Mouse (Mus musculus) stomach, embryonic 14.5 days (tissue): ENCODE measurements around the gene Gstm7. TPM values are rescaled to one million over a fixed set of nuclear protein-coding genes. Genes with fewer than 3 reads are reported as not detected.
"Not testable (repeated sequence)": the region's sequence is repeated elsewhere in the genome, so short reads cannot be mapped to it uniquely, and the experiment has no call there.

Source experiments
- ATAC-seq: fragments of 200-750 bp; cut with Nextera tagmentation; 2 replicates; pipeline ENCODE4 v1.8.0; 2017; ENCODE audit warnings: low read depth, moderate TSS enrichment; ENCODE audit not compliant: insufficient number of reproducible peaks, insufficient read depth, low FRiP score
- H3K27ac ChIP-seq: fragments of 300-500 bp; sonication (generic); 2 replicates; pipeline ENCODE4 v1.5.1; 2014; ENCODE audit warnings: mild to moderate bottlenecking, low read length, moderate library complexity, mixed read lengths
- H3K27me3 ChIP-seq: fragments of 300-500 bp; sonication (generic); 2 replicates; pipeline ENCODE4 v1.6.1; 2014; ENCODE audit warnings: low read length, control low read depth, mixed read lengths; ENCODE audit not compliant: control insufficient read depth, insufficient read depth
- H3K36me3 ChIP-seq: fragments of 300-500 bp; sonication (generic); 2 replicates; pipeline ENCODE4 v1.6.1; 2014; ENCODE audit warnings: mild to moderate bottlenecking, control low read depth, low read length, moderate library complexity, mixed read lengths; ENCODE audit not compliant: control insufficient read depth, insufficient read depth
- H3K4me1 ChIP-seq: fragments of 300-500 bp; sonication (generic); 2 replicates; pipeline ENCODE4 v1.6.1; 2014; ENCODE audit warnings: low read length, control low read depth, mixed read lengths; ENCODE audit not compliant: control insufficient read depth, insufficient read depth
- H3K4me2 ChIP-seq: fragments of 300-500 bp; sonication (generic); replicated peaks from 2 replicates; pipeline ENCODE4 v1.6.1; 2014; ENCODE audit warnings: low read depth, low read length, control low read depth
- H3K4me3 ChIP-seq: fragments of 300-500 bp; sonication (generic); 2 replicates; pipeline ENCODE4 v1.5.1; 2014; ENCODE audit warnings: low read depth, low read length, control low read depth
- H3K9ac ChIP-seq: fragments of 300-500 bp; sonication (generic); replicated peaks from 2 replicates; pipeline ENCODE4 v1.6.1; 2014; ENCODE audit warnings: low read depth, mild to moderate bottlenecking, control low read depth, low read length, moderate library complexity, mixed read lengths
- H3K9me3 ChIP-seq: fragments of 300-500 bp; sonication (generic); 2 replicates; pipeline ENCODE4 v1.6.1; 2016; ENCODE audit warnings: low read depth, low read length, control low read depth; ENCODE audit not compliant: control insufficient read depth
- WGBS: fragments of 180-500 bp; shearing (Covaris S2); extraction: QIAGEN DNeasy Blood & Tissue Kit; methylation state at CpG from one replicate; pipeline ENCODE4 v1.1.7; 2014; 5-methylcytosine and 5-hydroxymethylcytosine counted together
- polyA plus RNA-seq: library from polyadenylated mRNA; unstranded; fragments of >200 nt; fragmentation: Nextera tagmentation; extraction: Ambion mirVana; gene quantifications from 2 replicates; pipeline ENCODE4 v1.2.1, GENCODE M21; 2014

The Gstm7 gene
- 19.6 and 21.0 TPM in 2 replicates for polyA plus RNA-seq

DNA sequence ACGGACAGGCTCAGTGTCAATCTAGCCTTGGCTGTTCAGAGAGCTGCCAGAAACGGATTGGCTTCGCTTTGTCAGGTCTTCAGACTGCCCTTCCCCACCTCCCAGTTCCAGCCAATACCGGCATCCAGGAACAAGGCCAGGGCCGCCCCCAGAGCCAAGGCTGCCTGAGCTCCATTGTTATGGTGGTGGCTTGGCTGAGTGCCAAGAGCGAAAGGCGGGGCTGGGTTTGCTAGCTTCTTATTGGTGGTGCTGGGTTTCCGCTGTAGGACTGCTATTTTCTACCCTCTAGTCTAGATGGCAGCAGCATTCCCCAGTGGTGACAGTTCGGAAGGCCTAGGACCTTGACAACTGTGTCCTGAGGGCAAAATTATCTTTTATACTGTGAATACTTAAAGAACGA is at the start of gene Gstm7:
Gene Gstm7 (minus strand): TSS at position 148 of the 400 bp plus-strand sequence.
- Histone ChIP-seq H3K27me3 (no peaks in the 10 kb centered on the region), H3K4me2 (peak within 1 kb of the TSS; percentile 36), H3K4me3 (peak within 1 kb of the TSS; percentile 17), H3K4me1 (no peaks in the 10 kb centered on the region), H3K9ac (no peak within 1 kb of the TSS), H3K27ac (peak within 1 kb of the TSS; percentile 66; the same call in 1 of the 2 replicates), H3K9me3 (no peaks in the 10 kb centered on the region), H3K36me3 (no peaks in the 10 kb centered on the region)
- WGBS: 4% methylated on average over 10 of the region's 10 CpGs
- peak; percentile 96 for ATAC-seq

DNA sequence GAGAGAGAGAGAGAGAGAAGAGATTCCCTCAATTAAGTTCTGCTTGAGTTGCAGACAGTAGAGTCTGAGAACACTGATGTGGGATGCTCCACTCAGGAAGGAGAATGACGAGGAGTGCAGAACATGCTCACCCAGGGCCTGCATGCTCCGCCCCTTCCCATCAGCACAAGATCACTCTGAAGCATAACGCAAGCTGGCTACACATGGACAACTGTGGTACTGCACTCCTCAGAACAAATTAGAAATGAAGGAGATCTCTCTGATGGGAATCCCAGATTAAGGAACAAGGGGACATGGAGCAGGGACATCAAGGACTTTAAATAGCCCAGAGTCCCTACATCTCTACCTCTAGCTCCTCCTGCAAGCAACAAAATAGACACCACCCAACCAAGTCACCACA is 49.6 kb upstream of the Gstm7 start:
- 70% methylated on average over 3 of the region's 3 CpGs for WGBS
- H3K27me3 ChIP-seq: no peaks in the 10 kb centered on the region

GRCm38 (mm10) chr3:107977691-107978090 is 46.1 kb upstream of the Gstm7 start:
- Histone ChIP-seq H3K4me1 (no peaks in the 10 kb centered on the region), H3K9me3 (no peaks in the 10 kb centered on the region), H3K27me3 (no peaks in the 10 kb centered on the region), H3K9ac (no peak overlapping the region), H3K4me2 (no peak overlapping the region), H3K36me3 (no peaks in the 10 kb centered on the region), H3K4me3 (no peak overlapping the region), H3K27ac (no peak overlapping the region)
- ATAC-seq: 0 out of 2 replicates have a peak, but pooled peaks have one; percentile 23
- WGBS: 60% methylated on average over 3 of the region's 3 CpGs

More for the DNA sequence above, 49.6 kb upstream of the Gstm7 start:
- no peaks in the 10 kb centered on the region for H3K9me3 ChIP-seq
- H3K4me1 ChIP-seq: peaks cover 10% of the 10 kb centered on the region
- H3K9ac ChIP-seq: no peak overlapping the region
- H3K4me2 ChIP-seq: no peak overlapping the region
- no peaks in the 10 kb centered on the region for H3K36me3 ChIP-seq
- no peak for ATAC-seq
- no peak overlapping the region for H3K4me3 ChIP-seq
- no peak overlapping the region for H3K27ac ChIP-seq

DNA sequence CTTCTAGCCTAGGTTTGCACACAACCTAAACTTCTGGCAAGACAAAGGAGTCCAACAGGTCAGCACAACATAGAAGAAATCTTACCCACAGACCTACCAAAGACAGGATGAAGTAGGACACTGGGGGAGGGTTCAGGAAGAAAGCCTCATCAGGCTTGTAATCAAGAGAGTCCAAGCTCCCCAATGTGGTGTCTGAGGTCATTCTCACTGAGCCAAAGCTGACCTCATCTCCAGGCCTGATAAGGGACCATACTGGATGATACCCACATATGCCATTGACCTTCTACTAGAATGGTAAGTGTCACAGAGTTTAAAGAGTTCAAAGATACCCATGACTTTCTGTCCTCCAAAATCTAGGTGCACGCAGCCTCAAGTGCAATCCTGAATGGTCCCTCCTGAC is 42.6 kb upstream of the Gstm7 start:
- Histone ChIP-seq H3K4me3 (no peak overlapping the region), H3K9ac (no peak overlapping the region), H3K36me3 (no peaks in the 10 kb centered on the region), H3K9me3 (no peaks in the 10 kb centered on the region), H3K4me1 (0 out of 2 replicates have a peak, but pooled peaks cover 3% of the 10 kb centered on the region), H3K27ac (no peak overlapping the region), H3K4me2 (no peak overlapping the region), H3K27me3 (no peaks in the 10 kb centered on the region)
- ATAC-seq: no peak
- WGBS: 94% methylated on average over 1 of the region's 1 CpGs

DNA sequence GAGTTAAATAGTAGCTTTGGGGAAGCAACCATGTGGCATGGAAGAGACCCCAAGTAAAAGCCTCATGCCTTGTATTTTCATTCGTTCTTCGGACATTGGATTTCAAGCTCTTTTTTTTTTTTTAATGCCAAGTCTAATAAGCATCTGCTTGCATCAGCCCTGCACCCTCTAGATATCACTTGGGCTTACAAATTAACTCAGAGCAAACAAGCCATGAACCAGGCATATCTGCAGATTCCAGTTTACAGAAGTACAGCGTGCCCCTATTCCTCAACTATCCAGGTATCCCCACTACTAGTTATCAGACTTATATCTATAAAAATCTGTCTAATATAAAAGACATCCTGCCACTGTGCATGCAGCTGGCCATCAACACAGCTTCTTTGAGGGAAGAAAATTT is 40.5 kb upstream of the Gstm7 start:
- H3K27me3 ChIP-seq: no peaks in the 10 kb centered on the region
- no peaks in the 10 kb centered on the region for H3K9me3 ChIP-seq
- 73% methylated on average over 3 of the region's 3 CpGs for WGBS
- no peak overlapping the region for H3K4me2 ChIP-seq
- H3K36me3 ChIP-seq: no peaks in the 10 kb centered on the region
- no peak overlapping the region for H3K4me3 ChIP-seq
- ATAC-seq: no peak
- H3K4me1 ChIP-seq: 0 out of 2 replicates have a peak, but pooled peaks cover 3% of the 10 kb centered on the region
- H3K9ac ChIP-seq: no peak overlapping the region
- H3K27ac ChIP-seq: no peak overlapping the region

GRCm38 (mm10) chr3:107971101-107971500 is 39.5 kb upstream of the Gstm7 start:
- H3K4me1 ChIP-seq, H3K9ac ChIP-seq, H3K4me2 ChIP-seq, H3K4me3 ChIP-seq, H3K27me3 ChIP-seq, H3K27ac ChIP-seq, H3K9me3 ChIP-seq, H3K36me3 ChIP-seq, ATAC-seq: not testable (repeated sequence)
- 60% methylated on average over 3 of the region's 3 CpGs for WGBS

- Histone ChIP-seq H3K27ac (no peak within 1 kb of the TSS), H3K9me3 (no peaks in the 10 kb centered on the region), H3K4me1 (0 out of 2 replicates have a peak, but pooled peaks cover 3% of the 10 kb centered on the region), H3K9ac (no peak within 1 kb of the TSS), H3K4me3 (no peak within 1 kb of the TSS), H3K36me3 (no peaks in the 10 kb centered on the region), H3K27me3 (no peaks in the 10 kb centered on the region), H3K4me2 (no peak within 1 kb of the TSS)
- WGBS: 46% methylated on average over 13 of the region's 13 CpGs
- peak; percentile 63 for ATAC-seq
These were observed 37.2 kb upstream of the Gstm7 start, which contains the start of gene Gstm3 for GRCm38 (mm10) chr3:107968724-107969395. Gene Gstm3, minus strand, starts transcription at chr3:107969283.

- H3K27ac ChIP-seq: no peak overlapping the region
- H3K4me3 ChIP-seq: no peak overlapping the region
- no peaks in the 10 kb centered on the region for H3K27me3 ChIP-seq
- no peak for ATAC-seq
- H3K4me2 ChIP-seq: no peak overlapping the region
- H3K9me3 ChIP-seq: no peaks in the 10 kb centered on the region
- H3K4me1 ChIP-seq: 0 out of 2 replicates have a peak, but pooled peaks cover under 1% of the 10 kb centered on the region
- WGBS: 93% methylated on average over 5 of the region's 5 CpGs
- H3K9ac ChIP-seq: no peak overlapping the region
- H3K36me3 ChIP-seq: no peaks in the 10 kb centered on the region
These were observed 35.0 kb upstream of the Gstm7 start for GRCm38 (mm10) chr3:107966631-107967030.
